Mouse (Mus musculus) myocyte (in vitro differentiated cells): ENCODE measurements around the gene Krt83. TPM values are rescaled to one million over a fixed set of nuclear protein-coding genes. Genes with fewer than 3 reads are reported as not detected.

Experiments
- H3K27me3 ChIP-seq: one replicate; pipeline ENCODE4 v1.6.1; 2011; ENCODE audit not compliant: control insufficient read depth, insufficient read depth, insufficient read length
- H3K36me3 ChIP-seq: one replicate; pipeline ENCODE4 v1.6.1; 2011; ENCODE audit not compliant: control insufficient read depth, insufficient read depth
- H3K4me2 ChIP-seq: one replicate; pipeline ENCODE4 v1.6.1; 2011; ENCODE audit warnings: low read depth, control low read depth
- H3K4me3 ChIP-seq: one replicate; pipeline ENCODE4 v1.5.1; 2011; ENCODE audit warnings: mild to moderate bottlenecking, control low read depth, moderate library complexity
- H3K79me2 ChIP-seq: one replicate; pipeline ENCODE4 v1.6.1; 2011; ENCODE audit not compliant: control insufficient read depth, insufficient read depth
- H3ac ChIP-seq: one replicate; pipeline ENCODE4 v1.6.1; 2011; ENCODE audit not compliant: control insufficient read depth, insufficient read length
- CEBPB ChIP-seq: IDR thresholded peaks from 2 replicates; pipeline ENCODE4 v1.6.1; 2011; ENCODE audit warnings: mild to moderate bottlenecking, moderate library complexity; ENCODE audit not compliant: poor library complexity, insufficient read depth, severe bottlenecking
- E2F4 ChIP-seq: IDR thresholded peaks from one replicate; pipeline ENCODE4 v1.6.1; 2011; ENCODE audit warnings: mild to moderate bottlenecking, control low read depth, moderate library complexity; ENCODE audit not compliant: insufficient read depth
- MAX ChIP-seq: IDR thresholded peaks from one replicate; pipeline ENCODE4 v1.6.1; 2011; ENCODE audit warnings: low read depth, mild to moderate bottlenecking, control low read depth
- MYOD1 ChIP-seq, 3 experiments: IDR thresholded peaks; one replicate each; pipeline ENCODE4 v1.6.1; 2011; ENCODE audit warnings: control low read depth in 2 of 3, low read depth in 2 of 3, mild to moderate bottlenecking in 2 of 3, moderate library complexity in 1 of 3; ENCODE audit not compliant: insufficient read length in 2 of 3, control insufficient read depth in 1 of 3
- MYOG ChIP-seq, 3 experiments: IDR thresholded peaks; one replicate each; pipeline ENCODE4 v1.6.1; 2011; ENCODE audit warnings: control low read depth in 2 of 3, low read depth in 2 of 3, mild to moderate bottlenecking in 2 of 3; ENCODE audit not compliant: insufficient read length in 2 of 3, control insufficient read depth in 1 of 3, insufficient read depth in 1 of 3
- POLR2A ChIP-seq: IDR thresholded peaks from one replicate; pipeline ENCODE4 v1.6.1; 2011; ENCODE audit warnings: low read depth, mild to moderate bottlenecking, control low read depth, moderate library complexity; ENCODE audit not compliant: insufficient read length
- POLR2AphosphoS2 ChIP-seq: IDR thresholded peaks from one replicate; pipeline ENCODE4 v1.6.1; 2011; ENCODE audit warnings: low read depth, control low read depth; ENCODE audit not compliant: insufficient read length
- REST ChIP-seq: IDR thresholded peaks from one replicate; pipeline ENCODE4 v1.6.1; 2011; ENCODE audit warnings: mild to moderate bottlenecking, control low read depth, moderate library complexity; ENCODE audit not compliant: insufficient read depth, insufficient read length
- SRF ChIP-seq: IDR thresholded peaks from one replicate; pipeline ENCODE4 v1.6.1; 2011; ENCODE audit warnings: low read depth; ENCODE audit not compliant: control insufficient read depth, insufficient read length
- TCF12 ChIP-seq: IDR thresholded peaks from one replicate; pipeline ENCODE4 v1.6.1; 2011; ENCODE audit warnings: mild to moderate bottlenecking, control low read depth; ENCODE audit not compliant: poor library complexity, insufficient read depth, severe bottlenecking
- TCF3 ChIP-seq: IDR thresholded peaks from one replicate; pipeline ENCODE4 v1.6.1; 2011; ENCODE audit warnings: low read depth, control low read depth; ENCODE audit not compliant: insufficient read length
- USF1 ChIP-seq: IDR thresholded peaks from one replicate; pipeline ENCODE4 v1.6.1; 2011; ENCODE audit warnings: low read depth, mild to moderate bottlenecking, control low read depth, moderate library complexity
- polyA plus RNA-seq: library from polyadenylated mRNA; unstranded; fragments of >200 nt; fragmentation: generic; extraction: Trizol; gene quantifications from one replicate; pipeline ENCODE4 v1.2.1, GENCODE M21; 2012; ENCODE audit warnings: missing spikeins

Krt83 gene
- polyA plus RNA-seq, 1 experiment, result not detected

DNA sequence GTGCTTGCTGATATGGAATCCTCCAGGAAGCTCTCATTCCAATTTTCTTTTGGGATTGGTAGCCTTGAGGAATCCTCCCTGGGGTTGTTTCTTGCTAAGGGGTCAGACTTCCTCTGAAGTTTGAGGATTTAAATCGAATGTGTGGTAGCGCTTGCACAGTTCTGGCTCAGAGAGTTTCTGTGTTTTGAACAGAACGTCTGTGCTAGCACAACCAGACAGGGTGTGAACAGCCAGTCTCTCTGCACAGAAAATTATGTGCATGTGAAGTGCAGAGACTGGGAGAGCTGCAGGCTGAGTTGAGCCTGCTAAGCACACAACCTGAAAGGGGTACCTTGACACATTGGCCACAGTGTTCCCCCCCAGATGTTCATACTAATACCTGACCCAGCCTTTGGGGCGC is 50.5 kb downstream of the Krt83 start:
- Histone ChIP-seq H3ac (no peak overlapping the region), H3K4me3 (no peak overlapping the region), H3K79me2 (no peaks in the 10 kb centered on the region), H3K4me2 (no peak overlapping the region), H3K36me3 (no peaks in the 10 kb centered on the region), H3K27me3 (peaks cover 43% of the 10 kb centered on the region)
- TF ChIP-seq E2F4 (no peak), POLR2AphosphoS2 (no peak), CEBPB (no peak), MYOG (IDR thresholded peaks at IDR 0.05; ENCODE audit: control insufficient read depth in 1 of 3, insufficient read depth in 1 of 3, insufficient read length in 2 of 3, low read depth in 2 of 3) (no peak), SRF (no peak), POLR2A (no peak), REST (no peak), USF1 (no peak), TCF3 (no peak), MYOD1 (IDR thresholded peaks at IDR 0.05; ENCODE audit: control insufficient read depth in 1 of 3, insufficient read length in 2 of 3, low read depth in 2 of 3) (no peak), MAX (no peak), TCF12 (no peak)

DNA sequence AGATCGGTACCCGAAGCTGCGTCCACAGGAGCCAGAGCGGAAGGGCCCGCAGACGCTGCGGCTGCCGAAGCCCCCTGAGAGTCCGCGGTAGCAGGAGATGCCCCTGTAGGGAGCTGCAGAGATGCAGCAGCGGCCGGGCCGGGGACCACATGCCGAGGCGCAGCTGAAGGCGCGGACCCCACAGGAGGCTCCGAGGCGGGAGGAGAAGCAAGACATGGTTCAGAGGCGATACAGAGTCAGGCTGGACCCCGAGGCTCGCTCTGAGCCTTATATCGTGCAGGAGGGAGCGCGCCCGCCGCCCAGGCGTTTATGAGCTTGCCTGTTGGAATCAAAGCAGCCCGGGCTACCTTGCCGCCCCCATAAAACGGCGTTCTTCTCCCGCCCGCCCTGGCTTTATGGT is 52.8 kb downstream of the Krt83 start, which contains the start of gene Krt87:
Krt87 (minus strand) TSS at position 250 of the 400 bp plus-strand sequence.
- H3K27me3 ChIP-seq, result peaks cover 64% of the 10 kb centered on the region
- no peaks in the 10 kb centered on the region for H3K36me3 ChIP-seq
- H3K4me2 ChIP-seq, result no peak within 1 kb of the TSS
- H3ac ChIP-seq, result no peak within 1 kb of the TSS
- TF ChIP-seq TCF12, result no peak
- no peak for TF ChIP-seq MYOG (IDR thresholded peaks at IDR 0.05; ENCODE audit: control insufficient read depth in 1 of 3, insufficient read depth in 1 of 3, insufficient read length in 2 of 3, low read depth in 2 of 3)
- no peak for TF ChIP-seq E2F4
- no peak for TF ChIP-seq TCF3
- TF ChIP-seq REST, result no peak
- no peak for TF ChIP-seq USF1
- no peak for TF ChIP-seq MYOD1 (IDR thresholded peaks at IDR 0.05; ENCODE audit: control insufficient read depth in 1 of 3, insufficient read length in 2 of 3, low read depth in 2 of 3)
- no peak for TF ChIP-seq MAX
- no peak for TF ChIP-seq POLR2AphosphoS2
- TF ChIP-seq SRF, result no peak
- TF ChIP-seq POLR2A, result no peak
- TF ChIP-seq CEBPB, result no peak
- no peak within 1 kb of the TSS for H3K4me3 ChIP-seq
- H3K79me2 ChIP-seq, result no peaks in the 10 kb centered on the region

DNA sequence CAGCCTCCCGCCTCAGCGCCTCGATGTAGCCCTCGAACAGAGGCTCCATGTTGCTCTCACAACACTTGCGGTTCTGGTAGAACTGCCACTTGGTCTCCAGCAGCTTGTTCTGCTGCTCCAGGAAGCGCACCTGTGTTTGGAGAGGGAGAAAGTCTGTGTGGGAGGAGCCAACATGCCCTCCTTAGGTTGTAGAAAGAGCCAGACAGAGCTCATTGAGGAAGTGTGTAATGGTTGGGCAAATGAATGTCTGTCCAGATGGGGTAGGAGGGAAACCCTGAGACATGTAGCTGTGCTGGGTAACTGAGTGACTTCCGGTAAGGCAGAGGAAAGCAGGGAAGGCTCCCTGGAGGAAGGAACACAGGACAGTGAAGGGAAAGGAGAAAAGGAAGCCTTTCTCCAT is 54.7 kb downstream of the Krt83 start:
- Histone ChIP-seq H3ac (no peak overlapping the region), H3K4me3 (no peak overlapping the region), H3K36me3 (no peaks in the 10 kb centered on the region), H3K27me3 (peaks cover 76% of the 10 kb centered on the region), H3K79me2 (no peaks in the 10 kb centered on the region), H3K4me2 (no peak overlapping the region)
- no peak for TF ChIP-seq POLR2AphosphoS2
- TF ChIP-seq SRF, result no peak
- no peak for TF ChIP-seq MAX
- no peak for TF ChIP-seq MYOG (IDR thresholded peaks at IDR 0.05; ENCODE audit: control insufficient read depth in 1 of 3, insufficient read depth in 1 of 3, insufficient read length in 2 of 3, low read depth in 2 of 3)
- no peak for TF ChIP-seq POLR2A
- TF ChIP-seq CEBPB, result no peak
- no peak for TF ChIP-seq TCF3
- TF ChIP-seq TCF12, result no peak
- TF ChIP-seq REST, result no peak
- no peak for TF ChIP-seq E2F4

Other genes with a start within 250 kb of the Krt83 start
- gene Nr4a1, start 237.2 kb downstream of the Krt83 start, polyA plus RNA-seq, result 15.3 TPM
- 110 TPM for gene Atg101, start 207.2 kb downstream of the Krt83 start, polyA plus RNA-seq
- 0.16 TPM for gene 6030408B16Rik, start 198.3 kb downstream of the Krt83 start, polyA plus RNA-seq
- 7.7 TPM for gene Krt80, start 121.3 kb downstream of the Krt83 start, polyA plus RNA-seq
- gene Krt7, start 80.5 kb downstream of the Krt83 start, polyA plus RNA-seq, result 0.04 TPM
- gene Krt87, start 52.7 kb downstream of the Krt83 start, polyA plus RNA-seq, result not detected
- not detected for gene Krt88, start 43.8 kb downstream of the Krt83 start, polyA plus RNA-seq
- gene Krt81, start 27.8 kb downstream of the Krt83 start, polyA plus RNA-seq, result not detected
- not detected for gene Krt86, start 18.0 kb downstream of the Krt83 start, polyA plus RNA-seq
- gene Gm49425, start 25.7 kb upstream of the Krt83 start, polyA plus RNA-seq, result not detected
- gene Krt84, start 41.3 kb upstream of the Krt83 start, polyA plus RNA-seq, result not detected
- not detected for gene Krt82, start 59.2 kb upstream of the Krt83 start, polyA plus RNA-seq
- gene Krt90, start 71.4 kb upstream of the Krt83 start, polyA plus RNA-seq, result not detected
- gene Krt75, start 82.4 kb upstream of the Krt83 start, polyA plus RNA-seq, result not detected
- gene Gm5414, start 136.7 kb upstream of the Krt83 start, polyA plus RNA-seq, result not detected
- gene Gm5478, start 155.9 kb upstream of the Krt83 start, polyA plus RNA-seq, result not detected
- gene Krt6b, start 188.8 kb upstream of the Krt83 start, polyA plus RNA-seq, result not detected
- not detected for gene Krt6a, start 202.8 kb upstream of the Krt83 start, polyA plus RNA-seq
- gene Krt5, start 221.4 kb upstream of the Krt83 start, polyA plus RNA-seq, result 0.02 TPM